Mouse (Mus musculus) kidney, postnatal 0 days (tissue): ENCODE measurements at regions not wholly inside any gene's neighbourhood (a gene's known extent, or its start where the extent isn't known, plus 50 kb on each side); places are given as distances from the start of the nearest gene placed in this dataset.

ENCODE experiments used
- ATAC-seq: fragments of 200-750 bp; cut with Nextera tagmentation; replicated peaks from 2 replicates; pipeline ENCODE4 v1.8.0; 2017; ENCODE audit warnings: low read depth, moderate number of reproducible peaks, moderate TSS enrichment, moderate library complexity; ENCODE audit not compliant: low FRiP score
- DNase-seq: peaks from one replicate; pipeline ENCODE4 v3.0.0-alpha.2; 2016; ENCODE audit warnings: low spot score
- H3K27ac ChIP-seq: fragments of 300-500 bp; sonication (generic); 2 replicates; pipeline ENCODE4 v1.5.1; 2014; ENCODE audit warnings: mild to moderate bottlenecking
- H3K27me3 ChIP-seq: fragments of 300-500 bp; sonication (generic); 2 replicates; pipeline ENCODE4 v1.6.1; 2014; ENCODE audit warnings: low read length, mixed read lengths; ENCODE audit not compliant: insufficient read depth
- H3K36me3 ChIP-seq: fragments of 300-500 bp; sonication (generic); 2 replicates; pipeline ENCODE4 v1.6.1; 2014; ENCODE audit warnings: low read length, mixed read lengths; ENCODE audit not compliant: insufficient read depth
- H3K4me1 ChIP-seq: fragments of 300-500 bp; sonication (generic); replicated peaks from 2 replicates; pipeline ENCODE4 v1.6.1; 2014; ENCODE audit warnings: antibody characterized with exemption, low read length, mixed read lengths; ENCODE audit not compliant: insufficient read depth
- H3K4me2 ChIP-seq: fragments of 300-500 bp; sonication (generic); 2 replicates; pipeline ENCODE4 v1.6.1; 2014; ENCODE audit warnings: mild to moderate bottlenecking, low read length, moderate library complexity, mixed read lengths
- H3K4me3 ChIP-seq: fragments of 300-500 bp; sonication (generic); replicated peaks from 2 replicates; pipeline ENCODE4 v1.5.1; 2014; ENCODE audit warnings: low read depth, low read length
- H3K9ac ChIP-seq: fragments of 300-500 bp; sonication (generic); 2 replicates; pipeline ENCODE4 v1.6.1; 2014; ENCODE audit warnings: low read depth, low read length
- H3K9me3 ChIP-seq: fragments of 300-500 bp; sonication (generic); replicated peaks from 2 replicates; pipeline ENCODE4 v1.6.1; 2016; ENCODE audit warnings: low read length, inconsistent platforms, mixed read lengths
- CTCF ChIP-seq: IDR thresholded peaks from 2 replicates; pipeline ENCODE4 v1.5.1; 2016; ENCODE audit warnings: antibody characterized with exemption, low read depth, mild to moderate bottlenecking, moderate library complexity
- WGBS: fragments of 180-500 bp; shearing (Covaris S2); extraction: QIAGEN DNeasy Blood & Tissue Kit; methylation state at CpG from one replicate; pipeline ENCODE4 v1.1.7; 2014; 5-methylcytosine and 5-hydroxymethylcytosine counted together

GRCm38 (mm10) chr16:73259691-73260090 lies 951.6 kb downstream of the Robo1 start:
- no peak overlapping the region for H3K27ac ChIP-seq
- TF ChIP-seq CTCF: no peak
- H3K4me3 ChIP-seq: no peak overlapping the region
- H3K27me3 ChIP-seq: no peaks in the 10 kb centered on the region
- no peak overlapping the region for H3K9ac ChIP-seq
- no peak for ATAC-seq
- H3K4me1 ChIP-seq: no peaks in the 10 kb centered on the region
- no peak overlapping the region for H3K4me2 ChIP-seq
- no peaks in the 10 kb centered on the region for H3K9me3 ChIP-seq
- no peaks in the 10 kb centered on the region for H3K36me3 ChIP-seq
- no peak for DNase-seq
- 93% methylated on average over 1 of the region's 1 CpGs for WGBS

- no peak overlapping the region for H3K4me3 ChIP-seq
- no peak for ATAC-seq
- H3K4me1 ChIP-seq: no peaks in the 10 kb centered on the region
- no peak for TF ChIP-seq CTCF
- no peak overlapping the region for H3K27ac ChIP-seq
- no peaks in the 10 kb centered on the region for H3K36me3 ChIP-seq
- H3K4me2 ChIP-seq: no peak overlapping the region
- 89% methylated on average over 3 of the region's 3 CpGs for WGBS
- no peak overlapping the region for H3K9ac ChIP-seq
- DNase-seq: no peak
- H3K27me3 ChIP-seq: no peaks in the 10 kb centered on the region
- H3K9me3 ChIP-seq: no peaks in the 10 kb centered on the region
These were observed 951.2 kb downstream of the Robo1 start for GRCm38 (mm10) chr16:73259283-73259682.

- no peaks in the 10 kb centered on the region for H3K27me3 ChIP-seq
- DNase-seq: peak; percentile 6
- WGBS: 76% methylated on average over 2 of the region's 2 CpGs
- ATAC-seq: no peak
- H3K4me1 ChIP-seq: no peaks in the 10 kb centered on the region
- H3K9me3 ChIP-seq: no peaks in the 10 kb centered on the region
- H3K4me2 ChIP-seq: no peak overlapping the region
- H3K4me3 ChIP-seq: no peak overlapping the region
- no peaks in the 10 kb centered on the region for H3K36me3 ChIP-seq
- H3K9ac ChIP-seq: no peak overlapping the region
- no peak overlapping the region for H3K27ac ChIP-seq
- TF ChIP-seq CTCF: no peak
These were observed 937.0 kb downstream of the Robo1 start for GRCm38 (mm10) chr16:73245073-73245590.

DNA sequence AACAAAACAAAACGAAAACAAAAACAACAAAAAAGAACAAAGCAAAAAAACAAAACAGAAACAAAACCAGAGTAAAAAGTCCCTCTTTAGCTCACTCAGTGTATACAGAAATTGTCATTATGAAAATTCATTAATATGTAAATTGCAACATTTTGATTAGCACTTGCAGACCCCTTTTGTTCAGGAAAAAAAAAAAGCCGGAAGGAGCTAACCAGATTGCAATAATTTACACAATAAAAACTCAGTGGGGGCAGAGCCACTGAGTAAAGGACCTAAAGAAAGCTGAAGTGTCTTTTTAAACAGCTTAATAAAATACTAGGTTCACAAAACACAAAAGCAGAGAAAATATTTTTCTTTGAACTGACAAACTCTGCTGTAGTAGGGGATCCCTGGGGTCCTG lies 922.5 kb downstream of the Robo1 start:
- Histone ChIP-seq H3K9me3 (no peaks in the 10 kb centered on the region), H3K27ac (no peak overlapping the region), H3K4me1 (no peaks in the 10 kb centered on the region), H3K9ac (no peak overlapping the region), H3K4me2 (no peak overlapping the region), H3K36me3 (no peaks in the 10 kb centered on the region), H3K4me3 (no peak overlapping the region), H3K27me3 (no peaks in the 10 kb centered on the region)
- TF ChIP-seq CTCF: no peak
- 58% methylated on average over 2 of the region's 2 CpGs for WGBS
- DNase-seq: no peak
- ATAC-seq: no peak

- Histone ChIP-seq H3K4me3 (no peak overlapping the region), H3K9me3 (no peaks in the 10 kb centered on the region), H3K4me2 (no peak overlapping the region), H3K9ac (no peak overlapping the region), H3K4me1 (no peaks in the 10 kb centered on the region), H3K27ac (no peak overlapping the region), H3K36me3 (no peaks in the 10 kb centered on the region), H3K27me3 (no peaks in the 10 kb centered on the region)
- no peak for TF ChIP-seq CTCF
- WGBS: 86% methylated on average over 4 of the region's 4 CpGs
- DNase-seq: no peak
- no peak for ATAC-seq
These were observed 909.4 kb downstream of the Robo1 start for GRCm38 (mm10) chr16:73217555-73217954.

DNA sequence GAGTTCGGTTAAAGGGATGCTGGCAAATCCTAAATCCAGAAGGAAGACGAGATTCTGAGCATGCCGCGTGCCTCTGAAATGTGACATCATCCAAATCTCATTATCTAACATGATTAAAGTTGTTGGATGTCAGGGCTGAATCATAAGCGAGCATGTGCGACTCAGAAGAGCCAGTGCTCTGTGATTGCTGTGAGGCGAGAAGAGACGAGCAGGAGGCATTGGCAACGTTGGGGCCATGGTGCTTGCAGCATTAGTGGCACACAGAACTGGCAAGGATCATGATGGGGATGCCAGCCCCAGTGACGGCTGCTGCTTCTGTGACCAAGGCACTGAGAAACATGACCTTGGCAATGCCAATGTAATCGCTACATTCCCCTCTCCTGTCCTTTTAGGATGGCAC lies 895.4 kb downstream of the Robo1 start:
- 93% methylated on average over 11 of the region's 11 CpGs for WGBS
- no peak overlapping the region for H3K9ac ChIP-seq
- ATAC-seq: no peak
- H3K9me3 ChIP-seq: no peaks in the 10 kb centered on the region
- no peak overlapping the region for H3K4me2 ChIP-seq
- H3K4me1 ChIP-seq: no peaks in the 10 kb centered on the region
- no peak for TF ChIP-seq CTCF
- no peak for DNase-seq
- no peaks in the 10 kb centered on the region for H3K36me3 ChIP-seq
- H3K4me3 ChIP-seq: no peak overlapping the region
- H3K27ac ChIP-seq: no peak overlapping the region
- H3K27me3 ChIP-seq: no peaks in the 10 kb centered on the region

DNA sequence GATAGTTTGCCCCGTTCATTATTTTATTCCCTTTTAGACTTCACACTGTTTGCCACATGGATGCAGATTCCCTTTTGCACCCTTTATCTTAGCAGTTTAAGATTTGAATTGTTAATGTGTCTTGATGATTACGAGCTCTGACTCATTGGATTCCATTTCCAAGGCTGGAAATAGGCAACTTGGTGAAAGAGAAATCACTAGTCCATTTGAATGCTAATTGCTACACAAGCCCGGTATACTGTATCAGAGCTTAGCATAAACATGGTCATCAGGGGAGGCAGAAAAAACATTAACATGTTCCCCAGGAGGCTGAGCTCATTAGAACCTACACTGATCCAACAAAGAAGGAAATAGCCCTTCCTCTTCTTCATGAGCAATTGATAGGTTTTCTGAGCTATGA lies 892.9 kb downstream of the Robo1 start:
- no peak overlapping the region for H3K4me3 ChIP-seq
- no peak overlapping the region for H3K9ac ChIP-seq
- no peaks in the 10 kb centered on the region for H3K36me3 ChIP-seq
- 60% methylated on average over 3 of the region's 3 CpGs for whole genome bisulfite sequencing
- no peaks in the 10 kb centered on the region for H3K4me1 ChIP-seq
- no peak overlapping the region for H3K27ac ChIP-seq
- no peak for ATAC-seq
- no peak overlapping the region for H3K4me2 ChIP-seq
- no peaks in the 10 kb centered on the region for H3K9me3 ChIP-seq
- no peak for TF ChIP-seq CTCF
- no peak for DNase-seq
- no peaks in the 10 kb centered on the region for H3K27me3 ChIP-seq
